Mouse (Mus musculus): ENCODE results near the gene Dtnbp1. TPM values are rescaled to one million over a fixed set of nuclear protein-coding genes. Genes with fewer than 3 reads are reported as not detected.

Gene Dtnbp1
- polyA plus RNA-seq, 1 experiment from 2014 or later: 85.4 TPM

GRCm38 (mm10) chr13:44932307-44933264 lies 69.4 kb downstream of the Dtnbp1 start:
- Histone ChIP-seq H3K36me3 (peaks cover 34% of the 10 kb centered on the region), H3K27ac (peak overlapping the region; percentile 13; the same call in 1 of the 2 replicates), H3K27me3 (ENCODE audit: insufficient read depth, poor library complexity, severe bottlenecking) (no peaks in the 10 kb centered on the region), H3K4me3 (no peak overlapping the region), H3K9me3 (no peaks in the 10 kb centered on the region), H3K4me1 (replicated peaks) (peaks cover 26% of the 10 kb centered on the region)
- DNase-seq (ENCODE audit: low spot score): no peak
- 72% methylated on average over 18 of the region's 18 CpGs for WGBS

- Histone ChIP-seq H3K27me3 (ENCODE audit: insufficient read depth, poor library complexity, severe bottlenecking) (no peaks in the 10 kb centered on the region), H3K4me3 (no peak overlapping the region), H3K9me3 (no peaks in the 10 kb centered on the region), H3K4me1 (replicated peaks) (no peaks in the 10 kb centered on the region), H3K27ac (no peak overlapping the region), H3K36me3 (peaks cover 88% of the 10 kb centered on the region)
- 90% methylated on average over 2 of the region's 2 CpGs for WGBS
- DNase-seq (ENCODE audit: low spot score): no peak
Observed at GRCm38 (mm10) chr13:44926311-44926710, 75.6 kb downstream of the Dtnbp1 start.

- Histone ChIP-seq H3K27me3 (ENCODE audit: insufficient read depth, poor library complexity, severe bottlenecking) (no peaks in the 10 kb centered on the region), H3K4me3 (no peak overlapping the region), H3K27ac (no peak overlapping the region), H3K9me3 (no peaks in the 10 kb centered on the region), H3K4me1 (replicated peaks) (no peaks in the 10 kb centered on the region), H3K36me3 (peaks cover 88% of the 10 kb centered on the region)
- WGBS: 90% methylated on average over 2 of the region's 2 CpGs
- DNase-seq (ENCODE audit: low spot score): no peak
Observed at GRCm38 (mm10) chr13:44925173-44925572, 76.8 kb downstream of the Dtnbp1 start.

GRCm38 (mm10) chr13:44924042-44924441 lies 77.9 kb downstream of the Dtnbp1 start:
- no peak for DNase-seq (ENCODE audit: low spot score)
- WGBS: 90% methylated on average over 3 of the region's 3 CpGs
- Histone ChIP-seq H3K36me3 (peaks cover 92% of the 10 kb centered on the region), H3K4me3 (no peak overlapping the region), H3K27me3 (ENCODE audit: insufficient read depth, poor library complexity, severe bottlenecking) (no peaks in the 10 kb centered on the region), H3K9me3 (no peaks in the 10 kb centered on the region), H3K4me1 (replicated peaks) (no peaks in the 10 kb centered on the region), H3K27ac (no peak overlapping the region)

DNA sequence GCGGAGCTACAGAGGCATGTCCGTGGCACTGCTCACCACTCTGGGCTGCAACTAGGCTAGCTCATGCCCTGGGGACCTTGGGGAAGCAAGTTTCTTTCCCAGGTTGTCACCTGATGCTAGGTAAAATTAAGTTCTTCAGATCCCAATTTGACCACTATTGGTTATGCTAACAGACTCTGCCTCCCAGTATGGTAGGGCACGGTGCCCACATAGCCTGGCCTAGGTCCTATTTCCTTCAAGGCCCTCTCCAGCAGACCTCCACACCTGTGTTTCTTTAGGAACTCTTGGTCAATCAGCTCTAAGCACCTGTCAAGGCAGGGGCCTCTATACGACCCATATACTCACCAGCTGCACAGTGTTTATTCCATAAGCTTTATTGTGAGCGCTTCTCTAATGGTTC lies 80.2 kb downstream of the Dtnbp1 start:
- Histone ChIP-seq H3K4me3 (no peak overlapping the region), H3K27me3 (ENCODE audit: insufficient read depth, poor library complexity, severe bottlenecking) (no peaks in the 10 kb centered on the region), H3K36me3 (peaks cover 97% of the 10 kb centered on the region), H3K9me3 (no peaks in the 10 kb centered on the region), H3K27ac (no peak overlapping the region), H3K4me1 (replicated peaks) (no peaks in the 10 kb centered on the region)
- 93% methylated on average over 5 of the region's 5 CpGs for WGBS
- DNase-seq (ENCODE audit: low spot score): no peak

DNA sequence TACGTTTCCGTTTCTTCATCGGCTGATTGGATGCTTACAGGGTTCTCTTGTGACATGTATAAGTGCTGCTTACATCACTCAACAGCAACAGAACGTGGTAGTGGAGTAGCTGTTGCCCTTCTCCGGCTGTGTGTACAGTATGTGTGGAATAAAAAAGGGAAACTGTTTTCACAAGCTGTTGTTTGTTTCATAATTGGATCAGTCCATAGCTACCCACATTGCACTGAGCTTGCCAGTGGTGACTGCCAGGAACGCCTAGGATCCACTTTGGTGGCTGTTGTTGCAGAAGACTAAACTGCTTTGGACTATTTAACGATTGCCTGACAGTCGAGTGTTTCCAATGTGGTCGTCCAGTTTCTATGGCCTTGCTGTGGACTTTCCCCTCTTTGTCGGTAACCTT lies 80.9 kb downstream of the Dtnbp1 start:
- no peaks in the 10 kb centered on the region for H3K9me3 ChIP-seq
- 88% methylated on average over 10 of the region's 10 CpGs for WGBS
- H3K4me3 ChIP-seq: no peak overlapping the region
- no peaks in the 10 kb centered on the region for H3K27me3 ChIP-seq (ENCODE audit: insufficient read depth, poor library complexity, severe bottlenecking)
- no peak overlapping the region for H3K27ac ChIP-seq
- DNase-seq (ENCODE audit: low spot score): no peak
- H3K4me1 ChIP-seq (replicated peaks): no peaks in the 10 kb centered on the region
- peaks cover 99% of the 10 kb centered on the region for H3K36me3 ChIP-seq

- Histone ChIP-seq H3K4me1 (replicated peaks) (no peaks in the 10 kb centered on the region), H3K27ac (no peak overlapping the region)
Observed at GRCm38 (mm10) chr13:44918269-44918668, 83.7 kb downstream of the Dtnbp1 start.

GRCm38 (mm10) chr13:44917202-44917601 lies 84.7 kb downstream of the Dtnbp1 start:
- Histone ChIP-seq H3K27ac (no peak overlapping the region), H3K36me3 (peaks cover 100% of the 10 kb centered on the region)
- WGBS: 94% methylated on average over 4 of the region's 4 CpGs

More at GRCm38 (mm10) chr13:44918269-44918668, 83.7 kb downstream of the Dtnbp1 start:
- WGBS: 96% methylated on average over 2 of the region's 2 CpGs
- Histone ChIP-seq H3K9me3 (no peaks in the 10 kb centered on the region), H3K36me3 (peaks cover 99% of the 10 kb centered on the region), H3K27me3 (ENCODE audit: insufficient read depth, poor library complexity, severe bottlenecking) (no peaks in the 10 kb centered on the region), H3K4me3 (no peak overlapping the region)
- DNase-seq (ENCODE audit: low spot score): no peak

GRCm38 (mm10) chr13:44915945-44916344 lies 86.0 kb downstream of the Dtnbp1 start:
- no peaks in the 10 kb centered on the region for H3K27me3 ChIP-seq (ENCODE audit: insufficient read depth, poor library complexity, severe bottlenecking)
- H3K4me1 ChIP-seq (replicated peaks): no peaks in the 10 kb centered on the region
- 81% methylated on average over 4 of the region's 4 CpGs for WGBS
- H3K9me3 ChIP-seq: no peaks in the 10 kb centered on the region
- H3K27ac ChIP-seq: no peak overlapping the region
- H3K4me3 ChIP-seq: no peak overlapping the region
- H3K36me3 ChIP-seq: peaks cover 100% of the 10 kb centered on the region
- peak; percentile 10 for DNase-seq (ENCODE audit: low spot score)

More at GRCm38 (mm10) chr13:44917202-44917601, 84.7 kb downstream of the Dtnbp1 start:
- no peak for DNase-seq (ENCODE audit: low spot score)
- Histone ChIP-seq H3K4me3 (no peak overlapping the region), H3K27me3 (ENCODE audit: insufficient read depth, poor library complexity, severe bottlenecking) (no peaks in the 10 kb centered on the region), H3K9me3 (no peaks in the 10 kb centered on the region), H3K4me1 (replicated peaks) (no peaks in the 10 kb centered on the region)

- Histone ChIP-seq H3K27me3 (ENCODE audit: insufficient read depth, poor library complexity, severe bottlenecking) (no peaks in the 10 kb centered on the region), H3K9me3 (no peaks in the 10 kb centered on the region), H3K36me3 (peaks cover 100% of the 10 kb centered on the region), H3K4me3 (no peak overlapping the region), H3K4me1 (replicated peaks) (no peaks in the 10 kb centered on the region), H3K27ac (no peak overlapping the region)
- 90% methylated on average over 5 of the region's 5 CpGs for WGBS
- no peak for DNase-seq (ENCODE audit: low spot score)
Observed at GRCm38 (mm10) chr13:44915382-44915781, 86.6 kb downstream of the Dtnbp1 start.

- no peak overlapping the region for H3K27ac ChIP-seq
- peak; percentile 16 for DNase-seq (ENCODE audit: low spot score)
- 74% methylated on average over 7 of the region's 7 CpGs for WGBS
- H3K4me3 ChIP-seq: no peak overlapping the region
- H3K27me3 ChIP-seq (ENCODE audit: insufficient read depth, poor library complexity, severe bottlenecking): no peaks in the 10 kb centered on the region
- H3K4me1 ChIP-seq (replicated peaks): no peaks in the 10 kb centered on the region
- no peaks in the 10 kb centered on the region for H3K9me3 ChIP-seq
- H3K36me3 ChIP-seq: peaks cover 100% of the 10 kb centered on the region
Observed at GRCm38 (mm10) chr13:44913560-44913959, 88.4 kb downstream of the Dtnbp1 start.

DNA sequence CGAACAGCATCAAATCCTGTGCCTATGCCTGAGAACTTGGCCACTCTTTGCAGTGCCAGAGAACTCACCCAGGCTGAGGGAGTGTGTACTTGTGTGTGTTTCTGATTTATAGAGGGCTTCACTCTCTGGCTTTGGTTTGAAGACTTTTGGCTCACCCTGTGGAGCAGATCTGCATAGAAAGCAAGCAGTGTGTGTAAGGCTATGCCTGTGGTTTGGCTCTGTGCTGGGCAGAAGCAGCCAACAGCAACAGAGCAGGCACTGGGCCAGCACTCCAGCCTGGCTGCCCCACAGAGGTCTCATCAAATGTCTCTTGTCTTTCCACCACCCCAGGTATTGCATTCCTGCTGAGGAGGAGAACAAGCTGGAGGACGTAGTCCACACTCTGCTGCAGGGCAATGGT lies 89.1 kb downstream of the Dtnbp1 start:
- Histone ChIP-seq H3K4me1 (replicated peaks) (0 out of 2 replicates have a peak, but pooled peaks cover 3% of the 10 kb centered on the region), H3K27ac (no peak overlapping the region), H3K36me3 (peaks cover 100% of the 10 kb centered on the region), H3K27me3 (ENCODE audit: insufficient read depth, poor library complexity, severe bottlenecking) (no peaks in the 10 kb centered on the region), H3K9me3 (no peaks in the 10 kb centered on the region), H3K4me3 (no peak overlapping the region)
- 89% methylated on average over 2 of the region's 2 CpGs for WGBS
- no peak for DNase-seq (ENCODE audit: low spot score)

GRCm38 (mm10) chr13:44908790-44909189 lies 93.2 kb downstream of the Dtnbp1 start:
- DNase-seq (ENCODE audit: low spot score): no peak
- 13% methylated on average over 1 of the region's 1 CpGs for WGBS
- Histone ChIP-seq H3K27ac (no peak overlapping the region), H3K36me3 (peaks cover 95% of the 10 kb centered on the region), H3K4me3 (no peak overlapping the region), H3K4me1 (replicated peaks) (peaks cover 6% of the 10 kb centered on the region; the same call in 1 of the 2 replicates), H3K27me3 (ENCODE audit: insufficient read depth, poor library complexity, severe bottlenecking) (no peaks in the 10 kb centered on the region), H3K9me3 (no peaks in the 10 kb centered on the region)
